Mouse (Mus musculus): Measurements from ENCODE around the gene Glipr2.

Gene Glipr2

GRCm38 (mm10) chr4:43957292-43957845 is at the start of gene Glipr2:
Gene Glipr2, plus strand, starts transcription at chr4:43957401.
- peak; percentile 92 for DNase-seq (ENCODE audit: low read depth, low spot score)

GRCm38 (mm10) chr4:43918221-43918620 is 39.0 kb upstream of the Glipr2 start:
- no peak for DNase-seq (ENCODE audit: low read depth, low spot score)

- DNase-seq (ENCODE audit: low read depth, low spot score): no peak
Measured at GRCm38 (mm10) chr4:43920602-43921001, 36.6 kb upstream of the Glipr2 start.

- DNase-seq (ENCODE audit: low read depth, low spot score): no peak
Measured at GRCm38 (mm10) chr4:43925125-43925524, 32.1 kb upstream of the Glipr2 start.

- DNase-seq (ENCODE audit: low read depth, low spot score): peak; percentile 60
Measured at GRCm38 (mm10) chr4:43925779-43926178, 31.4 kb upstream of the Glipr2 start.

- DNase-seq (ENCODE audit: low read depth, low spot score): no peak
Measured at GRCm38 (mm10) chr4:43927826-43928225, 29.4 kb upstream of the Glipr2 start.

- no peak for DNase-seq (ENCODE audit: low read depth, low spot score)
Measured at GRCm38 (mm10) chr4:43931877-43932276, 25.3 kb upstream of the Glipr2 start.

- DNase-seq (ENCODE audit: low read depth, low spot score): no peak
Measured at GRCm38 (mm10) chr4:43936186-43936585, 21.0 kb upstream of the Glipr2 start.

- DNase-seq (ENCODE audit: low read depth, low spot score): no peak
Measured at GRCm38 (mm10) chr4:43936749-43937674, 20.2 kb upstream of the Glipr2 start.

GRCm38 (mm10) chr4:43941315-43941714 is 15.9 kb upstream of the Glipr2 start:
- DNase-seq (ENCODE audit: low read depth, low spot score): no peak

- no peak for DNase-seq (ENCODE audit: low read depth, low spot score)
Measured at GRCm38 (mm10) chr4:43942421-43942820, 14.8 kb upstream of the Glipr2 start.

- no peak for DNase-seq (ENCODE audit: low read depth, low spot score)
Measured at GRCm38 (mm10) chr4:43947571-43947970, 9.6 kb upstream of the Glipr2 start.

GRCm38 (mm10) chr4:43957846-43958461 is 753 bp downstream of the Glipr2 start:
- peak; percentile 43 for DNase-seq (ENCODE audit: low read depth, low spot score)

- DNase-seq (ENCODE audit: low read depth, low spot score): no peak
Measured at GRCm38 (mm10) chr4:43959523-43960179, 2.5 kb downstream of the Glipr2 start.

GRCm38 (mm10) chr4:43960207-43960606 is 3.0 kb downstream of the Glipr2 start:
- DNase-seq (ENCODE audit: low read depth, low spot score): no peak

GRCm38 (mm10) chr4:43964326-43964833 is 7.2 kb downstream of the Glipr2 start:
- no peak for DNase-seq (ENCODE audit: low read depth, low spot score)

GRCm38 (mm10) chr4:43964951-43965684 is 7.9 kb downstream of the Glipr2 start:
- no peak for DNase-seq (ENCODE audit: low read depth, low spot score)

GRCm38 (mm10) chr4:43965856-43966535 is 8.8 kb downstream of the Glipr2 start:
- DNase-seq (ENCODE audit: low read depth, low spot score): no peak

GRCm38 (mm10) chr4:43968650-43969049 is 11.4 kb downstream of the Glipr2 start:
- DNase-seq (ENCODE audit: low read depth, low spot score): no peak

GRCm38 (mm10) chr4:43969373-43969772 is 12.2 kb downstream of the Glipr2 start:
- DNase-seq (ENCODE audit: low read depth, low spot score): no peak

All from WW6 (cell line).